Mouse (Mus musculus): Measurements from ENCODE around the gene Tfcp2. TPM values are rescaled to one million over a fixed set of nuclear protein-coding genes. Genes with fewer than 3 reads are reported as not detected.

The Tfcp2 gene
- polyA plus RNA-seq (2012; rRNA removed), result 3.4 and 4.0 TPM in 2 replicates

GRCm38 (mm10) chr15:100551326-100552307 lies at the start of gene Tfcp2:
TSS of gene Tfcp2 (minus strand) at chr15:100552008.
- WGBS, result under 1% methylated on average over 84 of the region's 84 CpGs
- peak; percentile 94 for DNase-seq (ENCODE audit: low read depth, low spot score)

- WGBS, result 66% methylated on average over 21 of the region's 21 CpGs
- no peak for DNase-seq (ENCODE audit: low read depth, low spot score)
These were observed 49.0 kb upstream of the Tfcp2 start for GRCm38 (mm10) chr15:100600696-100601272.

GRCm38 (mm10) chr15:100600047-100600695 lies 48.4 kb upstream of the Tfcp2 start:
- DNase-seq (ENCODE audit: low read depth, low spot score), result no peak
- 4% methylated on average over 35 of the region's 35 CpGs for WGBS

GRCm38 (mm10) chr15:100599276-100600046 lies 47.7 kb upstream of the Tfcp2 start, which contains the start of gene Pou6f1:
TSS of gene Pou6f1 (minus strand) at chr15:100599984.
- WGBS, result 1% methylated on average over 75 of the region's 76 CpGs
- DNase-seq (ENCODE audit: low read depth, low spot score), result no peak

GRCm38 (mm10) chr15:100598883-100599275 lies 47.1 kb upstream of the Tfcp2 start:
- DNase-seq (ENCODE audit: low read depth, low spot score), result no peak
- 2% methylated on average over 12 of the region's 12 CpGs for WGBS

GRCm38 (mm10) chr15:100598287-100598882 lies 46.6 kb upstream of the Tfcp2 start:
- DNase-seq (ENCODE audit: low read depth, low spot score), result no peak
- 20% methylated on average over 9 of the region's 9 CpGs for WGBS

GRCm38 (mm10) chr15:100592817-100593216 lies 41.0 kb upstream of the Tfcp2 start:
- DNase-seq (ENCODE audit: low read depth, low spot score), result no peak
- 77% methylated on average over 6 of the region's 6 CpGs for WGBS

- no peak for DNase-seq (ENCODE audit: low read depth, low spot score)
- 77% methylated on average over 8 of the region's 8 CpGs for WGBS
These were observed 38.6 kb upstream of the Tfcp2 start for GRCm38 (mm10) chr15:100590436-100590835.

GRCm38 (mm10) chr15:100588297-100588696 lies 36.5 kb upstream of the Tfcp2 start:
- no peak for DNase-seq (ENCODE audit: low read depth, low spot score)
- 89% methylated on average over 6 of the region's 6 CpGs for WGBS

- no peak for DNase-seq (ENCODE audit: low read depth, low spot score)
- 66% methylated on average over 4 of the region's 4 CpGs for WGBS
These were observed 35.4 kb upstream of the Tfcp2 start for GRCm38 (mm10) chr15:100587166-100587565.

- WGBS, result 95% methylated on average over 16 of the region's 16 CpGs
- DNase-seq (ENCODE audit: low read depth, low spot score), result no peak
These were observed 34.1 kb upstream of the Tfcp2 start for GRCm38 (mm10) chr15:100585931-100586330.

GRCm38 (mm10) chr15:100580108-100580507 lies 28.3 kb upstream of the Tfcp2 start:
- DNase-seq (ENCODE audit: low read depth, low spot score), result no peak
- WGBS, result 87% methylated on average over 10 of the region's 10 CpGs

GRCm38 (mm10) chr15:100577972-100578371 lies 26.2 kb upstream of the Tfcp2 start:
- 92% methylated on average over 16 of the region's 16 CpGs for WGBS
- no peak for DNase-seq (ENCODE audit: low read depth, low spot score)

GRCm38 (mm10) chr15:100576810-100577209 lies 25.0 kb upstream of the Tfcp2 start:
- 82% methylated on average over 6 of the region's 6 CpGs for WGBS
- DNase-seq (ENCODE audit: low read depth, low spot score), result no peak

- DNase-seq (ENCODE audit: low read depth, low spot score), result no peak
- 90% methylated on average over 6 of the region's 6 CpGs for WGBS
These were observed 24.6 kb upstream of the Tfcp2 start for GRCm38 (mm10) chr15:100576392-100576791.

- no peak for DNase-seq (ENCODE audit: low read depth, low spot score)
- 83% methylated on average over 12 of the region's 12 CpGs for WGBS
These were observed 23.6 kb upstream of the Tfcp2 start for GRCm38 (mm10) chr15:100575366-100575765.

GRCm38 (mm10) chr15:100574378-100574777 lies 22.6 kb upstream of the Tfcp2 start:
- no peak for DNase-seq (ENCODE audit: low read depth, low spot score)
- 74% methylated on average over 2 of the region's 2 CpGs for WGBS

- WGBS, result 51% methylated on average over 6 of the region's 6 CpGs
- DNase-seq (ENCODE audit: low read depth, low spot score), result no peak
These were observed 22.1 kb upstream of the Tfcp2 start for GRCm38 (mm10) chr15:100573946-100574345.

GRCm38 (mm10) chr15:100569239-100569638 lies 17.4 kb upstream of the Tfcp2 start:
- 80% methylated on average over 3 of the region's 3 CpGs for WGBS
- DNase-seq (ENCODE audit: low read depth, low spot score), result no peak
